Mouse (Mus musculus): ENCODE results near the gene Dnah5. TPM values are rescaled to one million over a fixed set of nuclear protein-coding genes. Genes with fewer than 3 reads are reported as not detected.

The Dnah5 gene
- polyA plus RNA-seq, 1 experiment from 2014 or later = 0.01 TPM

Other genes with a start within 250 kb of the Dnah5 start
- gene Trio, start 177.9 kb upstream of the Dnah5 start, polyA plus RNA-seq (2015; fragmentation: Nextera tagmentation; extraction: Ambion mirVana) = 15.9 and 17.5 TPM in 2 replicates

Data from intestine, embryonic 15.5 days (tissue).